Mouse (Mus musculus): ENCODE measurements around the gene Atp5f1.

The Atp5f1 gene

DNA sequence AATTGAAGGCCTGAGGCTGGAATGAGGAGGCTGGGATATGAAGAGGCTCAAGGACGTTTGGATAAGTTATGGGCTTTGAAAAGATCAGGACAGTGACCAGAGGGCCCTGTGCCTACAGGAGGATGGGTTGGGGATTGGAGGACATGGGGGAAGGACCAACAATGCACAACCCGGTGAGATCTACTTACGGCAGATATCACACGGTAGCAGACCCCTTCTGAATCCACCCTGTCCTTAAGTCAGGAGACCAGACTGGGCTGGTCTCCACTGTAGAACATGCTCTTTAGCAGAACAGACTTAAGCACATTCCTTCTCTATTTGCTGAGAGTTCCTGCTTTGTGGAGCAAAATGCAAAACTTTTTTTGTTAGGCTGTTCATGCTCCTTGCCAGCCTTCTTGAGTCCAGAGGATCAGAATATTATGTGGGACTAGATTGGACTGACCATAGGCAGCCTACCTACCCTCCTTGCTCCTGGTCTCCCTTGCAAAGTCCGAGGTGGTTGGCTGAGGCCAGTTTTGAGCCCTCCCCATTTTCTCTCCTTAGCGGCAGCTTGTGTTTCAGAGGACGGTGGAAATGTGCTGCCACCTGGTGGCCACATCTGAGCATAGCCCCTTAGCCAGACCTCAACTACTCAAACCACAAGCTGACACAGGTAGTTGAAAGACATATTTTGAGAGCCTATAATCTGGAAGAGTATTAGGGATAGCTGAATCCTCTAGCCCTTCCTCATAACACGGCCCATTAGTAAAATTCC is 60.3 kb downstream of the Atp5f1 start:
- DNase-seq (ENCODE audit: low spot score), result peak; percentile 75

- DNase-seq (ENCODE audit: low spot score), result no peak
Observed at GRCm38 (mm10) chr3:105898861-105899260, 61.0 kb downstream of the Atp5f1 start.

DNA sequence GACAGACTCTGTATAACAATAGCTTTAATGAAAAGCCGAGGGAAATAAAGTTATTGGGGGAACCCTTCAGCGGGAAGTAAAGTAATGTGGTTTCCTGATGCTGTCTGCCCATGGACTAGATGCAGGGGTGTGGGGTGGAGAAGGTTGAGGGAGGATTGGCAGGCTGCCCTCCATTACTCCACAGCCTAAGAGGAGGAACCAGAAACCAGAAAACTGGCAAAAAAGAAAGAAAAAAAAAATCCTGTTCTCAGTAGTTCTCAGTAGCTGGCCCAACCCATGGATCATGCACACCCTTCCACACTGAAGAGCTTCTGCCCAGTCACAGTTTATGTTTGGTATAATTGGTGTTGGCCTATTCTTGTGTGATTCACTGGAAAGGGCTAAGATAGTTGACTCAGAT is 61.6 kb downstream of the Atp5f1 start:
- DNase-seq (ENCODE audit: low spot score), result no peak

DNA sequence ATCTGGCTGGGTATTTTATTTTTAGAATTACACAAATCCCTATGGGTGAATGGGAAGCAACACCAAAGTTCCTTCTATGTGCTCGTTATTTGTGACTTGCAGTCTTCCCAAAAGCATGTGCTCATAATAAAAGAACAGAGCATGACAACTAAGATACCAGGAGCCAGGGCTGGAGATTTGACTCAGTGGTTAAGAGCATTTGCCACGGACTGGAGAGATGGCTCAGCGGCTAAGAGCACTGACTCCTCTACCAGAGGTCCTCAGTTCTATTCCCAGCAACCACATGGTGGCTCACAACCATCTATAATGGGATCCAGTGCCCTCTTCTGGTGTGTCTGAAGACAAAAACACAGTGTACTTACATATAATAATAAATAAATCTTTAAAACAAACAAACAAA is 63.1 kb downstream of the Atp5f1 start:
- DNase-seq (ENCODE audit: low spot score), result no peak

- DNase-seq (ENCODE audit: low spot score), result peak; percentile 69
Observed at GRCm38 (mm10) chr3:105894601-105895592, 65.0 kb downstream of the Atp5f1 start.

GRCm38 (mm10) chr3:105893941-105894391 is 65.9 kb downstream of the Atp5f1 start:
- DNase-seq (ENCODE audit: low spot score), result no peak

Data from spleen, adult 12 weeks (tissue).